Mouse (Mus musculus) ES-E14 (cell line): ENCODE results near the gene Ippk. TPM values are rescaled to one million over a fixed set of nuclear protein-coding genes. Genes with fewer than 3 reads are reported as not detected.

Experiments used
- DNase-seq: peaks from one replicate; pipeline ENCODE4 v3.0.0-alpha.2; 2013; ENCODE audit warnings: low read depth, low spot score
- H3K27ac ChIP-seq: 2 replicates; pipeline ENCODE4 v1.5.1; 2012; ENCODE audit warnings: low read depth, mild to moderate bottlenecking, low read length, moderate library complexity, mixed read lengths; ENCODE audit not compliant: poor library complexity, insufficient read depth, severe bottlenecking
- H3K36me3 ChIP-seq: 2 replicates; pipeline ENCODE4 v1.6.1; 2012; ENCODE audit warnings: mild to moderate bottlenecking, low read length, moderate library complexity, mixed read lengths; ENCODE audit not compliant: control insufficient read depth, poor library complexity, insufficient read depth, severe bottlenecking
- H3K4me1 ChIP-seq, 2 experiments: fragments of 150-350 bp in 1 of 2; sonication (generic) in 1 of 2; 2 replicates each; pipeline ENCODE4 v1.6.1; 2012; ENCODE audit warnings: low read length in 2 of 2, mild to moderate bottlenecking in 1 of 2, mixed read lengths in 1 of 2; ENCODE audit not compliant: control insufficient read depth in 2 of 2, insufficient read depth in 2 of 2, poor library complexity in 1 of 2
- H3K4me3 ChIP-seq, 2 experiments: fragments of 150-350 bp in 1 of 2; sonication (generic) in 1 of 2; 2 replicates each; pipeline ENCODE4 v1.5.1; 2012; ENCODE audit warnings: low read length in 2 of 2, low read depth in 1 of 2, mild to moderate bottlenecking in 1 of 2, mixed read lengths in 1 of 2; ENCODE audit not compliant: insufficient read depth in 1 of 2, poor library complexity in 1 of 2, severe bottlenecking in 1 of 2
- H3K9ac ChIP-seq: 2 replicates; pipeline ENCODE4 v1.6.1; 2012; ENCODE audit warnings: low read depth, mild to moderate bottlenecking, low read length, mixed read lengths; ENCODE audit not compliant: poor library complexity, insufficient read depth, severe bottlenecking
- H3K9me3 ChIP-seq: fragments of 150-350 bp; sonication (generic); 2 replicates; pipeline ENCODE4 v1.6.1; 2012; ENCODE audit warnings: low read depth, mild to moderate bottlenecking, low read length; ENCODE audit not compliant: control insufficient read depth, insufficient read depth
- CHD2 ChIP-seq: IDR thresholded peaks from 2 replicates; pipeline ENCODE4 v1.6.1; 2014; ENCODE audit warnings: mild to moderate bottlenecking, low read depth, low read length, inconsistent platforms
- HCFC1 ChIP-seq: IDR thresholded peaks from 2 replicates; pipeline ENCODE4 v1.6.1; 2012; ENCODE audit warnings: low read length, inconsistent platforms, borderline replicate concordance; ENCODE audit not compliant: insufficient read depth
- MAFK ChIP-seq: IDR thresholded peaks from 2 replicates; pipeline ENCODE4 v1.6.1; 2014; ENCODE audit warnings: mild to moderate bottlenecking, low read depth, low read length, inconsistent platforms; ENCODE audit not compliant: insufficient read depth
- ZC3H11A ChIP-seq: IDR thresholded peaks from 2 replicates; pipeline ENCODE4 v1.6.1; 2012; ENCODE audit warnings: low read depth, mild to moderate bottlenecking, inconsistent platforms, low read length, borderline replicate concordance
- ZNF384 ChIP-seq: IDR thresholded peaks from 2 replicates; pipeline ENCODE4 v1.6.1; 2012; ENCODE audit warnings: low read depth, low read length, inconsistent platforms
- in situ Hi-C, 2 experiments: fragments of 600-800 bp; cut with MboI; formaldehyde crosslinking; loops; one replicate each; pipeline ENCODE4 v1.15.1; 2025; ENCODE audit warnings: low sequenced_read_pairs in 2 of 2, inconsistent platforms in 1 of 2; ENCODE audit not compliant: unreplicated experiment in 2 of 2
- total RNA-seq: library from RNA; depleted of rRNA; stranded (reverse); fragments of 300-350 nt; gene quantifications from 2 replicates; pipeline ENCODE4 v1.2.3, GENCODE M21; 2012

Ippk gene
- total RNA-seq, 1 experiment = 16.9 TPM

GRCm38 (mm10) chr13:49433268-49434029 lies 12.4 kb downstream of the Ippk start:
- Histone ChIP-seq H3K27ac (no peak overlapping the region), H3K9me3 (no peaks in the 10 kb centered on the region), H3K4me3 (no peak overlapping the region), H3K4me1 (no peaks in the 10 kb centered on the region), H3K9ac (no peak overlapping the region), H3K36me3 (peaks cover 11% of the 10 kb centered on the region; the same call in 1 of the 2 replicates)
- no peak for TF ChIP-seq CHD2
- no peak for TF ChIP-seq MAFK
- no peak for TF ChIP-seq HCFC1
- TF ChIP-seq ZC3H11A = no peak
- no peak for TF ChIP-seq ZNF384
- in situ Hi-C loops = no loop called here
- no peak for DNase-seq

GRCm38 (mm10) chr13:49435745-49436144 lies 14.7 kb downstream of the Ippk start:
- in situ Hi-C loops = no loop called here
- Histone ChIP-seq H3K4me1 (no peaks in the 10 kb centered on the region), H3K36me3 (peaks cover 11% of the 10 kb centered on the region; the same call in 1 of the 2 replicates), H3K9ac (no peak overlapping the region), H3K4me3 (no peak overlapping the region), H3K9me3 (no peaks in the 10 kb centered on the region), H3K27ac (no peak overlapping the region)
- no peak for DNase-seq
- no peak for TF ChIP-seq ZC3H11A
- no peak for TF ChIP-seq ZNF384
- no peak for TF ChIP-seq HCFC1
- no peak for TF ChIP-seq MAFK
- no peak for TF ChIP-seq CHD2

DNA sequence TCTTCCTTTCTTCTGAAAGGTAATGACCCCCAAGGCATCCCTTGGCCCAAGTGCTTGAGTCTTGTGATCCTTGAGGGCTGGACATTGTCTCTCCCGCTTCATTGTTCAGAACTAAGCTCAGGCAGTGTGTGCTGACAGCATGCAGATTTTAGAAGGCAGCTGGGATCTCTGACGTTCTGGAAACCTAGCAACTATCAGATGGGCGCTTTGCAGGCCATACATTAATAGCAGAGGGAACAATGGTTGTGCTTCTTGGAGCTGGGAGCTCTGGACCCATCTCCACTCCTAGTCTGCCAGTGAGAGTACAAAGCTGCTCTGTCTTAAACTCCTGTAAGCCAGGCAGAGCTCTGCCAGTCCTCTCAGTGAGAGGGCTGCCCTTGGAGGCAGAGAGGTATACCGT lies 15.1 kb downstream of the Ippk start:
- no peaks in the 10 kb centered on the region for H3K4me1 ChIP-seq
- no peak for TF ChIP-seq ZNF384
- no peak for TF ChIP-seq ZC3H11A
- TF ChIP-seq CHD2 = no peak
- TF ChIP-seq MAFK = no peak
- no peak for TF ChIP-seq HCFC1
- peaks cover 9% of the 10 kb centered on the region; the same call in 1 of the 2 replicates for H3K36me3 ChIP-seq

DNA sequence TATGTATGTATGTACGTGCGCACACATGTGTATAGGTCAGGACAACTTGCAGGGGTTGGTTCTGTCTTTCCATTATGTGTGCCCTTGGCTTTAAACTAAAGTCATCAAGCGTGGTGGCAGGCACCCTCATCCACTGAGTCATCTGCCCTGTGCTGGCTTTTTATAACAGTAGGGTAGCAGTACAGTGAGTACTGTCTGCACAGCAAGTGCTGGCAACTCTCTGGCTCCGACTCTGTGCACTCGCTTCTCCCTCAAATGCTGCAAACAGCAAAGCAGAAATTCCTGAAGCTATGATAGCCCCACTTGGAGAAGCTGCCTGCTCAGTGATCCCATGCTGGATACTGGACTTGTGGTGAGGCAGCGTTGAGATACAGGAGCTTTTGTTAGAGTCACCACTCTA lies 23.4 kb downstream of the Ippk start:
- Histone ChIP-seq H3K9ac (no peak overlapping the region), H3K27ac (no peak overlapping the region), H3K4me3 (no peak overlapping the region), H3K36me3 (peaks cover 15% of the 10 kb centered on the region), H3K9me3 (no peaks in the 10 kb centered on the region), H3K4me1 (no peaks in the 10 kb centered on the region)
- in situ Hi-C loops = no loop called here
- TF ChIP-seq CHD2 (no peak), ZNF384 (no peak), MAFK (no peak), HCFC1 (no peak), ZC3H11A (no peak)
- DNase-seq = no peak

More for the DNA sequence above, 15.1 kb downstream of the Ippk start:
- DNase-seq = no peak
- Histone ChIP-seq H3K9me3 (no peaks in the 10 kb centered on the region), H3K27ac (no peak overlapping the region), H3K4me3 (no peak overlapping the region), H3K9ac (no peak overlapping the region)
- in situ Hi-C loops = no loop called here

DNA sequence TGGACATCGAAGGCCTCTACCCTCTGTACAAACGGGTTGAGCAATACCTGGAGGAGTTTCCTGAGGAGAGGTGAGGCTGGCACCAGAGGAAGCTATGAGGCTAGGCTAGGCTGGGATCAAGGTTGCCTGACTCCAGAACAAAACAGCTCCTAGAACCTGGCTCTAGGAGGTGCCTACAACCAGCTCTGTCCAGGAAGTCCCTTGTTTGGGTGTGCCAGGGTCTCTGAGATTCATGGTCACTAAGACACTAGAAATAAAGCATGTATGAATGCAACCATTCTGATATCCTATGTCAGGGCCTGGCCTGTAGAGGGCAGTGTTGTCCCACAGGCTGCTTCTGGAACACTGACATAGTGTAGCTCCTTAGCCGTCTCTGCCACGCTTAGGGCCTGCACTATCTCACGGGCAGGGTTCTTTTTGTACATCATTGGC lies 28.3 kb downstream of the Ippk start:
- H3K4me1 ChIP-seq = 0 out of 4 replicates have a peak, but pooled peaks cover 0 to 2% of the 10 kb centered on the region in 2 experiments
- in situ Hi-C loops = no loop called here
- H3K27ac ChIP-seq = no peak overlapping the region
- peak; percentile 40 for DNase-seq
- TF ChIP-seq CHD2 (no peak), HCFC1 (no peak), ZC3H11A (peak; percentile 55; the same call in 1 of the 2 replicates), MAFK (no peak), ZNF384 (no peak)
- no peaks in the 10 kb centered on the region for H3K9me3 ChIP-seq
- H3K4me3 ChIP-seq = no peak overlapping the region
- H3K36me3 ChIP-seq = peaks cover 9% of the 10 kb centered on the region; the same call in 1 of the 2 replicates
- H3K9ac ChIP-seq = no peak overlapping the region
